Mouse (Mus musculus) G1E (cell line): ENCODE data around the gene Traf3ip2.

ENCODE experiments used
- CTCF ChIP-seq: IDR thresholded peaks from 2 replicates; pipeline ENCODE4 v1.5.1; 2012; ENCODE audit warnings: low read depth, low read length, inconsistent platforms, mixed read lengths
- GATA1 ChIP-seq: IDR thresholded peaks from 2 replicates; pipeline ENCODE4 v1.6.1; 2012; ENCODE audit warnings: borderline replicate concordance, low read length, inconsistent platforms, mixed read lengths
- GATA2 ChIP-seq: IDR thresholded peaks from 2 replicates; pipeline ENCODE4 v1.6.1; 2012; ENCODE audit warnings: low read depth, low read length, inconsistent platforms, borderline replicate concordance
- POLR2AphosphoS5 ChIP-seq: IDR thresholded peaks from 2 replicates; pipeline ENCODE4 v1.6.1; 2012; ENCODE audit warnings: low read depth, low read length, inconsistent platforms; ENCODE audit not compliant: insufficient replicate concordance

- TF ChIP-seq CTCF (no peak), POLR2AphosphoS5 (no peak), GATA1 (no peak), GATA2 (no peak)
Measured at GRCm38 (mm10) chr10:39648278-39648677, 35.5 kb downstream of the Traf3ip2 start.
